Mouse (Mus musculus): ENCODE measurements around the gene Slc25a40.

Gene Slc25a40

DNA sequence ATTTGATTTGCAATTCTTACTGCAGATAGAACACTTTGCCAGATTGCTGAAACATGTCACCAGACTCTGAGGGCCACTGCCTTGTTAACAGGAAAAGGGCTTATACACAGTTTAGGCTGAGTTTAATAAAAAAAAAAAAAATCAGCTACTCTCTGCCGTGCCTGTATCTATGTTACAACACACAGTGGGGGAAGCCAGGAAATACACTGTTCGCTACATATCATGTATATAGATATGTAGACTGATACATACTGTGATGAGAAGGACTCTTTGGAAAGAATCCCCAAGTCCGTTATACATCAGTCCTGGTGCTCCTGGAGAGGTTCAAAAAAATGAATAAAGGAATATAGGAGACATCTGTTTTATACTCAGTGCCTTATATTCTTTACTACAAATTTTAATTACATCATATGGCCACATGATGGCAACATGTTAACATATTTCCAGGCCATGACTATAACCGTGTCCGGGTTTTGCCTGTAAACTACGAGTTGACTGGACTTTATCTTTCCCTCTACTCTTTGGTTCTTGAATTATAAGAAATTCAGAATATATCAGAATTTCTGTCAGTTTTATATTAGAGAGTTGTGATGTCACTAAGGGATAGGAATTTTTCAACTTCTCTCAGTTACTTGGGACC is 66.9 kb downstream of the Slc25a40 start:
- peak; percentile 68 for DNase-seq (ENCODE audit: low read depth)

DNA sequence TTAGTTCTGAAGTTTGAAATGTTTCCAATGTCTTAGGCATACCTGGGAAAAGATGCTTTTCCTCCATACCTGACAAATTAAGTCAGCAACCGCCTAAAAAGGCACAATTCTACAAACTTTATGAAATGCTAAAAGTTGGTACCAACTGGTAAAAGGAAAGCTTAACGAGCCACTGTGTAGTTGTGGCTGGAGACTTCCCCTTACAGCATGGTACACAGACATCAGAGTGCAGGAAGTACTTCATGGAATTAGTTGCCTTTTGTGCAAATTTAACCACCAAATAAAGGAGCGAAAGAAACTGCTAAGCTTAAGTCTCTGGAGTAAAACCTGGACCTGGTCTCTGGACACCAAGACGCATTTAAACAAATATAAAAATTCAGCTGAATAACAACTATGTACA is 69.1 kb downstream of the Slc25a40 start:
- peak; percentile 10 for DNase-seq (ENCODE audit: low read depth)
